Mouse (Mus musculus) right cerebral cortex, adult 2 months (tissue): Measurements from ENCODE around the gene Rbpjl.

Source experiments
- DNase-seq, 2 experiments: peaks; one replicate each; pipeline ENCODE4 v3.0.0; 2021 to 2022; ENCODE audit warnings: low spot score in 2 of 2

The Rbpjl gene

DNA sequence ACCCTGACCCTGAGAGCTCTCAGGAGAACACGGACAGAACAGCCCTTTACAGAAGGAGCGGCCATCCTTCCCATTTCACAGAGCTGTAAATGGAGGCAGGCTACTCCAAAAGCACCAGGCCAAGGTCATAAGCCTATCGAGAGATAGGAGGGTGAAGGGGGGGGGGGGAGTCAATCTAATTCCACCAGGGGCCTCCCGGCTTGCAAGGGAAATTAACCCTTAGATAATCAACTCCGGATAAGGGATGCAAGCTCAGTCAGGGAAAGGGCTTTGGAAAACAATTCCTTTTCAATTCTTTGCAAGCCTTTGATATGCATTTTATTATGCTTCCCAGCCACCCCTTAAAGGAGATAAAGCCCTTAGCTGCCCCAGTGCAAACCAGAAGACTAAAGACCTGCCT, 25.5 kb downstream of the Rbpjl start:
- no peak for DNase-seq

- DNase-seq, result no peak
Measured at GRCm38 (mm10) chr2:164429881-164430615, 27.1 kb downstream of the Rbpjl start.

DNA sequence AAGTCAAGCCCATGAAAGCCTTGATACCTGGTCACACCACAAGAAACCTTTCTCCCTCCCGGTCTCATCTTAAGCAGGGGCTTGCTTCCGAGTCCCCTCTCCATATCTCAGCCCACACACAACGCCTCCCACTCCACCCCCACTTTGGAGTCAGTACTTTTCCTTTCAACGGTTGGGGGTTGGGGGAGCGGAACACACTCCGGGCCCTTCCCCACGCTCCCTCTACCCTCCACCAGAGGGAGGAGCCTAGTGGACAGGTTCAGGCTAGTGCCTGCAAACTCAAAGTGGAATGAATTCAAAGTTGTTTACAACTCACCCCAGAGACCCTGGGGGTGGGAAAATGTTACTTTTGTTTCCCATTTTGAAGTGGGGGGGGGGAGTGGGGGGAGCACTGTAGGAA, 27.8 kb downstream of the Rbpjl start:
- no peak for DNase-seq

DNA sequence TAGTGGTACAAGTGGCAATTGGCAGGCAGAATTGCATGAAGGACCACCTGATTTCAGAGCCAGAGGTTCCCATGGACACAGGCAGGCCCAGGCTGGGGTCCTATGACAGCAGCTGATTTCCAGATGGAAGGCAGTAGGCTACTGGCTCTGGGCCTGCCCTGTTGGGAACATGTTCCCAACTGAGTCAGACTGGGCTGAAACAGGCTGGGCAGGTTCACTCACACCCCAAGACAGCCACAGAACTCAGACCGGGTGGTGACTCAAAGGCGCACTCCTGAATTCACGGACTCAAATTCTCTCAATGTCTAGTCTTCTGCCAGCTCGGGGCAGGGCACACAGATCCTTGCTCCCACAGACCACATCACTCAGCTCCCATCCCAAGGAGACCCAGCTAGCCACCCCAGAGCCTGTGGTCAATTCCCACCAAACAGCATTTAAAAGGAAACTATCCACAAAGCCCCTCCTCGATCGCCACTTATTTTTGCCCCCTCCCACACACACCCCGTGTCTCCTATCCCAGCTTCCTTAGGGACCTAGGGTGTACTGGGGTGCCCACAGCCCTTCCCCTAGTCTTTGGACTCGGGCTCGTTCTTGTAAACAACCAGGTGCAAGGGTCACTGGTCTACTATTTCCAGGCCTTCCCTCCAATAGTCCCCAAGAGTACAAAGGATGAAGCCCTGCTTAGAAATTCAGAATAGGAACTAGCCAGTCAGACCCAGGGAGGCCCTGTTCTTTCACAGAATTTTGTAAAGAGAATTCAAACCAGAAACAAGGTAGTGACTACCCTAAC, 28.9 kb downstream of the Rbpjl start:
- DNase-seq, result no peak

DNA sequence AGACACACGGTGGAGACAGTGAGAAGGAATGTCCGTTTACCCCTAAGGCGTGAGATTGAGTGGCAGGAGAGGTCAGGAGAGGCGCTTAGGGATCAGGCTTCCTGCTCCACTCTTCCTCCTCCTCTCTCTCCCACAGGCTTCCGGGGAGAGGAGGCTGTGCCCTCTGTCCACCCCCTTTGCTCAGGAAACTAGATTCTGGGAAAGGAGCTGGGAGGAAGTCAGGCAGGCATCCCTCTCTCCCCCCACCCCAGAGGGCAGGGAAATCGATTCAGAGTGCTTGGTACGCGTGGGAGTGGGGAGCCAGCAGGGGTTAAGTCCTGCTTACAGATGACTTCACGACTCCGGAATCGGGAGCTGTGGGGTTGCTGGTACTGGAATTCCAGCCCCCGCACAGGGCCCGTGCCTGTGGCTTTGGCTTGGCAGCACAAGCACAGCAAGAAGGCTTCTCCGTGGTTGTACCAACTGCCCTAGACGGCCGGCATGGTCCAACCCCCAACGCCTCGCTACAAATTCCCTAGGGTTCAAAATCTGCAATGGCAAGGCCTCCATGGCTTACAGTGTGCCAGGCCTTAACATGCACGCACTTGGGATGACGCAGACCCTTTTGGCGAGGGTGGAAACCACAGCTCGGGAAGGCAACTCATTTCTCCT, 29.7 kb downstream of the Rbpjl start:
- DNase-seq, result no peak

- DNase-seq, result no peak
Measured at GRCm38 (mm10) chr2:164433278-164433895, 30.4 kb downstream of the Rbpjl start.

GRCm38 (mm10) chr2:164434681-164435080, 31.7 kb downstream of the Rbpjl start:
- DNase-seq, result no peak

DNA sequence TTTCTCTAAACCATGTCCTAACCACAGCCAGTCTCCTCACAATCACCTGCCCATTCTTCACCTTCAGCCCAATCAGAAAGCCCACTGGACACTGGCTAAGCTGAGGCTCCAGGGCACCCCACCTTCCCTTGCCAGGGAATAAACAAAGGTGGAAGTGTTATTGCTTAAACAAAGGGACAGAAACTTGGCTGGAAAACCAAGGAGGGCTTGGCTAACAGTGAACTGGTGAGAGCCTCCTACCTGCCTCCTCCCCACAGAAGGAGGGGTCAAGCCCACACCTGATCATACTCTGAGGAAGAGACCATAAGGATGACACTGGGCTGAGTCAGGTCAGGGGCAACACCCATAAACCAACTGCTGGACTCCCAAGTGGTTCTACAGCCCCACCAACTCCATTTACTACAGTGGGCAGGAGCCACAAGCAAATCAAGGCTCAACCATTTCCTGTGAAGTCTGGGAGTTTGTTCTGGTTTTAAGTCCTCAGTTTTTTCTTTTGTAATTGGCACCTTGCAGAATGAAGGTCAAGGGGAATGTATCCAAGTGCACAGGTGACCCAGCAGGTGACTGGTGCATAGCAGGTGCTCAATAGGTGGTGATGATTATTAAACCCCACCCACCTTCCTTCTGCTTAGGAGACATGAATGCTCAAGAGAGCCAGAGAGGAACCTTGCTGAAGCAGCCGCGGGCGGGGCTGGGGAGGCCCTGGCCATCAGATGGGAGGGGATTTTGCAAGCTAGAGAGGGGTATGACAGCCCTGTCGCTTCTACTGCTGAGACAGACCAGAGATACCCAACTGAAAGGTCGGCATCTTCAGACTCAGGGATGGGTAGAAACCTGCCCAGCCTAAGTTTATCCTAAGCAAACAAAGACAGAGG, 32.5 kb downstream of the Rbpjl start:
- DNase-seq, result no peak

DNA sequence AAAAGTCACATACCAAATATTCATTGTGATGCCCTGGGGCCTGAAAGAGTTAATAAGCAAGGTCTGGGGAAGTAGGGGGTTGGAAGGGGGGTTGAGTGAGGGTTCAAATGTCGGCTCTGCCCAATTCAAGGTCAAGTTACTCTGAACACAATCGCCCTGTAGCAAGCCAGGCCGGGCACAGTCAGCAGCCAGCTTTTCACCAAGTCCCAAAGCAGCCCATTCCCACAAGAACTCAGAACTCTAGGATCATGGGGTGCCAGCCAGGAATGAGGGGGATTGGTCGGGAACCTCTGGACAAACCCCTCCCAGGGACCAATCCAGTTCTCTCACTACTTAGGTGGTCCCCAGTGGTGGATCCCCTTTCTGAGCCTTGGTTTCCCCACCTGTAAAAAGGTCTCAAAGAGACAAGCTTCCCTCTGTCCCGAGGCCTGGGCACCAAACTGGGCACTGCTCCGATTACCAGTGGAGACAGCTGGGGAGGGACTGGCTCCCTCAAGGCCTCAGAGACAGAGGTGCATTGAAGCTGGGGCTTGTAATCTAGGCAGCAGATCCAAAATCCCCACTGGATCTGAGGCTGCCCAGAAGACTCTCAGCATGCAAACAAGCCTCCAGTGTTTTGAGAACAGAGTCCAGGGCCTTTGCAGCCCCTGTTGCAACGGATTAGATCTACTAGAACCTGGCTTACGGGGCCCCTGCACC, 33.4 kb downstream of the Rbpjl start:
- DNase-seq, result peak in 1 of 2 experiments; percentile 18

- no peak for DNase-seq
Measured at GRCm38 (mm10) chr2:164436961-164437360, 34.0 kb downstream of the Rbpjl start.

GRCm38 (mm10) chr2:164437710-164438109, 34.8 kb downstream of the Rbpjl start:
- DNase-seq, result no peak

GRCm38 (mm10) chr2:164438257-164438656, 35.3 kb downstream of the Rbpjl start:
- DNase-seq, result no peak

GRCm38 (mm10) chr2:164439001-164439421, 36.1 kb downstream of the Rbpjl start:
- DNase-seq, result peak in 1 of 2 experiments; percentile 25

- no peak for DNase-seq
Measured at GRCm38 (mm10) chr2:164440314-164440713, 37.4 kb downstream of the Rbpjl start.

- DNase-seq, result no peak
Measured at GRCm38 (mm10) chr2:164441155-164441554, 38.2 kb downstream of the Rbpjl start.

DNA sequence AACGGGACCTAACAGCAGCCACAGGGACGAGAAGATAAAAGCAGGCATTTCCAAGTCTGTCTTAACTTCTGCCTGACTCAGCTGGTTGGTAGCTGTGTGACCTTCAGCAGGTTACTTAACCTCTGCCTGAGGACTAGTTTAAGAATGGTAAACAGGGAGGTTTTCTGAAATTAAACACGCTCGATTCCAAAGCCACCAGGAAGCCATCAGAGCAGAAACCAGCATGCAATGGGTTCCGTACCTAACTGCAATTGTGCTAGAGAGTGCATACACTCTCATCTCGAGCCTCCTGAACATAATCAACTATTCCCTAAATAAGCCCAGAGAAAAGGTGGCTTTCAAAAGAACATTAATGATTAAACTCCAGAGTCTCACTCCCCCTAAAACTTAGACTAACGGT, 38.8 kb downstream of the Rbpjl start:
- DNase-seq, result no peak

GRCm38 (mm10) chr2:164442315-164443050, 39.5 kb downstream of the Rbpjl start:
- DNase-seq, result no peak

- DNase-seq, result peak; percentile 57 to 76
Measured at GRCm38 (mm10) chr2:164443051-164443437, 40.1 kb downstream of the Rbpjl start.

GRCm38 (mm10) chr2:164443460-164444000, 40.6 kb downstream of the Rbpjl start, which contains the start of gene Sdc4:
Sdc4 (minus strand) TSS chr2:164443887.
- no peak for DNase-seq
